Mouse (Mus musculus) CD4-positive, CD25-positive, alpha-beta regulatory T cell, adult 2 months (primary cell): ENCODE results near the gene Spock2.
A peak's percentile ranks its signal among the peaks of the same experiment; 100 is the strongest.
"Not testable (repeated sequence)": the region's sequence is repeated elsewhere in the genome, so short reads cannot be mapped to it uniquely, and the experiment has no call there.

Experiments used
- DNase-seq: peaks from one replicate; pipeline ENCODE4 v3.0.0-alpha.2; 2012; ENCODE audit warnings: low read depth, low spot score

The Spock2 gene

DNA sequence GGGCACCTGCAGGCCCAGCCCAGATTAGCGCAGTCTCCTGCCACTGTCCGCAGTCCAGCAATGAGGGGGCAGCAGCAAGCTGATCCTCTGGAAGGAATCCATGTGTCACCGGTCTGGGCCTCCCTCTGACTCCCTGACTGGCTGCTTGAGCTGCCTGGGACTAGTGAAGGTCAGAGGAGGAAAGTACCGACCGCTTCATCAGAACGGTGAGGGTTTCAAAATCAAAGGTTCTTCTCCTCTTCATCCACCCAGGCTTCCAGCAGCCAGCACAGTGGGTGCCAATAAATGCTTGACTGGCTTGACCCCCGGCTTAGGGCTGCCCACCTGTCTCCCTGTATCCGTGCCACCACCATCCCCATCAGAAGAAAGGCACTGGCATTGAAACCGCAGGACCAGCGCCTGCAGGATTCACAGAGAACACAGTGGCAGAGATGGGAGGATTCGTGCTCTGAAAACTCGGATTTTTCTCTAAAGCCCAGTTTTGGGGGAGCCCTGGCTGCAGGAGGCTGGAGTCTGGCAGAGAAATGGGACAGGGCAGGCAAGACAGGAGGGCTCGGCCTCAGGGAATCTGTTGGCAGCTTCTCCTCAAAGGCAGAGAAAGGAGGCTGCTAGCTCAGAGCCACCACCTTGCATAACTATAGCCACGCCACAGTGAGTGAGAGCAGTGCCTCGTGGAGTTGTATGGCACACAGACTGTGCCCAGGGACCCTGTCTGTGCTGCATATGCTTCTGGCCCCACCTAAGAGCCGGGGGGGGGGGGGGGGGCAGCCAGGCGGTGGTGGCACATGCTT is 2.5 kb downstream of the Spock2 start:
- DNase-seq: no peak

- no peak for DNase-seq
Observed at GRCm38 (mm10) chr10:60109336-60109735, 3.3 kb downstream of the Spock2 start.

GRCm38 (mm10) chr10:60109989-60110388 is 4.0 kb downstream of the Spock2 start:
- DNase-seq: no peak

DNA sequence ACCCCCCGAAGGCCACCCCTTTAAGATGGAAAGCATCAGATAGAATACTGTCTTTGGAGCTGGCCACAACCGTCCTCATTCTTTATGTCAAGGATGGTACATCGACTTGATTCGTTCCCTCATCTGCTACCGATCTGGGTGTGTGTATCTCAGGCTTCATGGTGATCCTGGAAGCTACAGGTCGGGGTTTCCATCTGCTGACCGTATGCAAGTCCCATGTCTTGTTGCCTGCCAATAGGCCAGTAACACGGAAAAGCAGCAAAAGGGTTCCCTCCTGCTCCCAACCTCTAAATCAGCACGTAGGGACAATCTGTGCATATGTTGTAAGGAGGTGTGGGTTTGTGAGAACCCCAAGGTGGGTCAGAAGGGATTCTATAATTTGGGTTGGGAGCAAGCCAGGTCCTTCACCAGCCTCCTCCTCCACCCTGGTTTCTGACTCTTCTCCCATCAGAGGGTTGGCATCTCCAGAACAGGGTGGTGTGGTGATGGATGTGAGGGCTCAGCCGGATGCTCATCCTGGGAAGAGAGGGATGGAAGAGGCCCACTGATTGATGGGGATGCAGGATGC is 5.0 kb downstream of the Spock2 start:
- DNase-seq: no peak

- DNase-seq: no peak
Observed at GRCm38 (mm10) chr10:60113965-60114690, 8.1 kb downstream of the Spock2 start.

DNA sequence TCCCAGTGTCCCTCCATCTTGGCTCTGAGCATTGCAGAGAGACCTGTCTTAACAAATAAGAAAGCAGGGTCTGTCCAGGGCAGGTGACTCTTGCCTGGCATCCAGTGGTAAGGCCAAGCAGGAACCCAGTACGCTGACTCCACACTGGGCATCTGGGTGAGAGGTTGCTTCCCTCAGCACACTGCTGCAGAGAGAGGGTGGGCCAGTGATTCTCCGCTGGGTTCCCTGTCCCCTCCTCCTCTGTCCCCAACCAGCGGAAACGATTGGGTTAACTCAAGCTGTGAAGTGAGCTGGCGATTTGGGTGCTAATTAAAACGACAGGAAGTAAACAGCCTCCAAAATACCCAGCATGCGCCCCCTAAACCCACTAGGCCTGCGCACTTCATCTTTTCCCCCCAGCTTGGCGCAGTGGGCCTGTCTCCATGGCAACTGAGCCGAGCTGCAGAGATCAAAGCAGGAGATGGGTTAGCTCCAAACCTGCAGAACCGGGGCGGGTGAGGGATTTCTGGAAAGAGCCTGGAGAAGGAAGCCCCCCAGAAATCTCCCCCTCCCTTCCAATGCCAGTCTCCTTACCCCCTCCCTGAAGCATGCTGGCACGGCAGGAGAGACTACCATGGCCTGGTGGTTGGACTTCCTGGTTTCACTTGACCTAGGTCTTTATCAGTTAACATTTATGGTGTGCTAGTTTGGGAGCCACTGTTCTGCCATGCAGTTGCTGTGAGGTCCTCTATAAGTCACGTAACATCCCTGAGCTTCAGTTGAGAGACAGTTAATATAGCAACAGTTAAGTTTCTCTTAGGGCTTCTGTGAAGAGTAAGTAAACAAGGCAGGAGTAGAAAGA is 9.5 kb downstream of the Spock2 start:
- DNase-seq: peak; percentile 55

DNA sequence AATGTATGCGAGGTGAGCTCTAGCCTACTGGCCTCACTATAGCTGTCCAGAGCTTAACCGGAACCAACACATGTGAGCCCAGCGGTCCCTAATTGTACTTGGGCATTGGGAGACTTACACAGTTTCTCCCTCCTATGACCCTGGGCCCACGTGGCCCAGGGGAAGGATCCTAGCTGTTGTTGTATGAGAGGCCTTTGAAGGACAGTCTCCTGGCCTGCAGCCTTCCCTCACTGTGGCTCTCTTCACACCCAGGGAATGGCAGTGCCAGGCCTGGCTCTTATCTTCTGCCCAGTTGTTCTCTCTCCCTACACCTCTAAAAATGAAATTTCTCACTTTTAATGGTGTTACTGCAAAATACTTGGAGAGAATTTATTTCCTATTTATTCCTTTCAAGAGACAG is 11.0 kb downstream of the Spock2 start:
- DNase-seq: no peak

DNA sequence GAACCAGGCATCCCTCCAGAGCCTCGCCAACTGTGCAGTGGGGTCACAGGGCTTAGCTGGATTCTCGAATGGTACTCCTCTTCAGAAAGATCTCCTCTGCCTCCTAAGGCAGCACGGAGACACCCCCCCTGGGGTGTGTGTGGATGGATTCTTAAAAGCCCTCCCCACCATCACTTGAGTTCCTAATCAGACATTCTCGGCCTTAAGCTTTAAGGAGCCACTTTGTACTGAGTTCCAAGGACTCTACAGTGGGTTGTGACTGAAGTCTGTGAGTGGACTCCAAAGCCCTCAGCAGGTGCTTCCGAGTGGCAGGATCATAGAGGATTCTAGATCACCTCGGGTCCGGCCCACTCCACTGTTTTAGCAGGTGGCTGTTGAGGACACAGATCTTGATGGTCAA is 12.4 kb downstream of the Spock2 start:
- no peak for DNase-seq

- DNase-seq: no peak
Observed at GRCm38 (mm10) chr10:60120630-60121029, 14.6 kb downstream of the Spock2 start.

GRCm38 (mm10) chr10:60124078-60124477 is 18.1 kb downstream of the Spock2 start:
- peak; percentile 56 for DNase-seq

GRCm38 (mm10) chr10:60125529-60126327 is 19.7 kb downstream of the Spock2 start:
- DNase-seq: peak; percentile 48

- DNase-seq: no peak
Observed at GRCm38 (mm10) chr10:60128287-60128686, 22.3 kb downstream of the Spock2 start.

GRCm38 (mm10) chr10:60130504-60130903 is 24.5 kb downstream of the Spock2 start:
- no peak for DNase-seq

- DNase-seq: no peak
Observed at GRCm38 (mm10) chr10:60133501-60133900, 27.5 kb downstream of the Spock2 start.

- no peak for DNase-seq
Observed at GRCm38 (mm10) chr10:60134201-60134600, 28.2 kb downstream of the Spock2 start.

- not testable (repeated sequence) for DNase-seq
Observed at GRCm38 (mm10) chr10:60136010-60136409, 30.0 kb downstream of the Spock2 start.

GRCm38 (mm10) chr10:60136935-60137334 is 30.9 kb downstream of the Spock2 start:
- no peak for DNase-seq

- peak; percentile 45 for DNase-seq
Observed at GRCm38 (mm10) chr10:60138680-60139079, 32.7 kb downstream of the Spock2 start.

- DNase-seq: no peak
Observed at GRCm38 (mm10) chr10:60140751-60141150, 34.7 kb downstream of the Spock2 start.

GRCm38 (mm10) chr10:60141656-60142160 is 35.7 kb downstream of the Spock2 start:
- no peak for DNase-seq
